Mouse (Mus musculus) ES-Bruce4 (cell line): Measurements from ENCODE around the gene Ergic1.

Source experiments
- CTCF ChIP-seq: IDR thresholded peaks from one replicate; pipeline ENCODE4 v1.8.1; 2011; ENCODE audit warnings: low read depth, low read length
- EP300 ChIP-seq: IDR thresholded peaks from 2 replicates; pipeline ENCODE4 v1.6.1; 2011; ENCODE audit warnings: low read depth, low read length; ENCODE audit not compliant: insufficient read depth
- POLR2A ChIP-seq: IDR thresholded peaks from one replicate; pipeline ENCODE4 v1.8.1; 2011; ENCODE audit warnings: low read length; ENCODE audit not compliant: insufficient read depth

DNA sequence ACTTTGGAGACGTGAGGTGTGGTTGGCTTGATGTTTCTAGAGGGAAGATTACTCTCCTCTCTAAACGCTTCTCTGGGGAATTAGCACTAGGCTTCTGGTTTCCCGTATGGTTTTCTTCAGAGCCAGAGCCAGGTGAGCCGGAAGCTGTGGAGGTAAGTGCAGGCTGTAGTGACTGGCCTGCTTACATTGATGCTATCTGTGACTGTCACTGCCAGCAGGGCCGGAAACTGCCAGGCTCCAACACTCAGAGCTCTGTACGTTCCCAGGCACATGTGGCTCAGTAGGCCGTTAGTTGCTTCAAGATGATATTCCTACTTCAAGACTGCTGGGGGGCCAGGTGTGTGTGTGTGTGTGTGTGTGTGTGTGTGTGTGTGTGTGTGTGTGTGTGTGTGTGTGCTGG is 32.9 kb downstream of the Ergic1 start:
- TF ChIP-seq CTCF, result no peak
- TF ChIP-seq POLR2A, result no peak
- no peak for TF ChIP-seq EP300
